Mouse (Mus musculus): ENCODE results near the gene Rundc3a. TPM values are rescaled to one million over a fixed set of nuclear protein-coding genes. Genes with fewer than 3 reads are reported as not detected.
"Not testable (repeated sequence)": the region's sequence is repeated elsewhere in the genome, so short reads cannot be mapped to it uniquely, and the experiment has no call there.

Gene Rundc3a
- total and polyA plus RNA-seq, 3 experiments: 0.23 to 0.66 TPM; not detected in 1

- TF ChIP-seq EP300 (IDR thresholded peaks at IDR 0.05; ENCODE audit: insufficient read depth, low read depth, low read length) (0 out of 2 replicates have a peak, but pooled peaks have one; percentile 64), POLR2A (IDR thresholded peaks at IDR 0.05; ENCODE audit: insufficient read depth, low read depth, low read length) (peak; percentile 79), CTCF (IDR thresholded peaks at IDR 0.05) (no peak; the same call in 1 of the 2 replicates)
- H3K9ac ChIP-seq (ENCODE audit: low read depth, low read length): peak overlapping the region; percentile 92
- no peaks in the 10 kb centered on the region for H3K36me3 ChIP-seq (ENCODE audit: control insufficient read depth, insufficient read depth, low read length)
- WGBS: under 1% methylated on average over 85 of the region's 85 CpGs
- intact Hi-C loops (cut with DNase I): loop anchor here (1.0 kb wide), 2 partner anchors 23 to 91 kb away; partner anchors contain the start of gene Grn
- H3K4me3 ChIP-seq: peak overlapping the region; percentile 71
- H3K79me2 ChIP-seq (replicated peaks; ENCODE audit: control insufficient read depth, insufficient read depth, low read length): no peaks in the 10 kb centered on the region
- peak; percentile 96 to 97 for DNase-seq
- H3K4me1 ChIP-seq (ENCODE audit: control insufficient read depth, insufficient read depth, low read length): peaks cover 5% of the 10 kb centered on the region
- no peaks in the 10 kb centered on the region for H3K27me3 ChIP-seq (ENCODE audit: control insufficient read depth, insufficient read depth, low read length)
- H3K27ac ChIP-seq: peak overlapping the region; percentile 98
Observed at GRCm38 (mm10) chr11:102406900-102407833, 14.0 kb downstream of the Rundc3a start.

- WGBS: 1% methylated on average over 19 of the region's 19 CpGs
- peak within 1 kb of the TSS; percentile 92 for H3K9ac ChIP-seq (ENCODE audit: low read depth, low read length)
- TF ChIP-seq EP300 (IDR thresholded peaks at IDR 0.05; ENCODE audit: insufficient read depth, low read depth, low read length) (no peak), CTCF (IDR thresholded peaks at IDR 0.05) (0 out of 2 replicates have a peak, but pooled peaks have one; percentile 0)
- peak within 1 kb of the TSS; percentile 71 for H3K4me3 ChIP-seq
- H3K36me3 ChIP-seq (ENCODE audit: control insufficient read depth, insufficient read depth, low read length): no peaks in the 10 kb centered on the region
- H3K27ac ChIP-seq: peak within 1 kb of the TSS; percentile 98
- DNase-seq: no peak
- H3K27me3 ChIP-seq (ENCODE audit: control insufficient read depth, insufficient read depth, low read length): no peaks in the 10 kb centered on the region
- intact Hi-C loops (cut with DNase I): loop anchor here (1.0 kb wide), 2 partner anchors 22 to 92 kb away; partner anchors contain the start of gene Grn
- no peaks in the 10 kb centered on the region for H3K79me2 ChIP-seq (replicated peaks; ENCODE audit: control insufficient read depth, insufficient read depth, low read length)
- peaks cover 5% of the 10 kb centered on the region for H3K4me1 ChIP-seq (ENCODE audit: control insufficient read depth, insufficient read depth, low read length)
Observed at GRCm38 (mm10) chr11:102407834-102408215, 14.6 kb downstream of the Rundc3a start, which contains the start of gene Slc25a39. Gene Slc25a39 (minus strand): TSS chr11:102407946.

- Histone ChIP-seq H3K36me3 (ENCODE audit: control insufficient read depth, insufficient read depth, low read length) (no peaks in the 10 kb centered on the region), H3K27me3 (ENCODE audit: control insufficient read depth, insufficient read depth, low read length) (no peaks in the 10 kb centered on the region), H3K4me1 (ENCODE audit: control insufficient read depth, insufficient read depth, low read length) (peaks cover 5% of the 10 kb centered on the region), H3K79me2 (replicated peaks; ENCODE audit: control insufficient read depth, insufficient read depth, low read length) (no peaks in the 10 kb centered on the region), H3K9ac (ENCODE audit: low read depth, low read length) (peak overlapping the region; percentile 54), H3K4me3 (peak overlapping the region; percentile 71), H3K27ac (peak overlapping the region; percentile 98)
- intact Hi-C loops (cut with DNase I): no loop called here
- no peak for TF ChIP-seq CTCF (IDR thresholded peaks at IDR 0.05)
- peak; percentile 88 for TF ChIP-seq EP300 (IDR thresholded peaks at IDR 0.05; ENCODE audit: insufficient read depth, low read depth, low read length)
- TF ChIP-seq POLR2A (IDR thresholded peaks at IDR 0.05; ENCODE audit: insufficient read depth, low read depth, low read length): peak; percentile 85
- whole genome bisulfite sequencing: under 1% methylated on average over 32 of the region's 32 CpGs
- peak; percentile 96 to 98 for DNase-seq
Observed at GRCm38 (mm10) chr11:102408344-102408876, 15.2 kb downstream of the Rundc3a start.

DNA sequence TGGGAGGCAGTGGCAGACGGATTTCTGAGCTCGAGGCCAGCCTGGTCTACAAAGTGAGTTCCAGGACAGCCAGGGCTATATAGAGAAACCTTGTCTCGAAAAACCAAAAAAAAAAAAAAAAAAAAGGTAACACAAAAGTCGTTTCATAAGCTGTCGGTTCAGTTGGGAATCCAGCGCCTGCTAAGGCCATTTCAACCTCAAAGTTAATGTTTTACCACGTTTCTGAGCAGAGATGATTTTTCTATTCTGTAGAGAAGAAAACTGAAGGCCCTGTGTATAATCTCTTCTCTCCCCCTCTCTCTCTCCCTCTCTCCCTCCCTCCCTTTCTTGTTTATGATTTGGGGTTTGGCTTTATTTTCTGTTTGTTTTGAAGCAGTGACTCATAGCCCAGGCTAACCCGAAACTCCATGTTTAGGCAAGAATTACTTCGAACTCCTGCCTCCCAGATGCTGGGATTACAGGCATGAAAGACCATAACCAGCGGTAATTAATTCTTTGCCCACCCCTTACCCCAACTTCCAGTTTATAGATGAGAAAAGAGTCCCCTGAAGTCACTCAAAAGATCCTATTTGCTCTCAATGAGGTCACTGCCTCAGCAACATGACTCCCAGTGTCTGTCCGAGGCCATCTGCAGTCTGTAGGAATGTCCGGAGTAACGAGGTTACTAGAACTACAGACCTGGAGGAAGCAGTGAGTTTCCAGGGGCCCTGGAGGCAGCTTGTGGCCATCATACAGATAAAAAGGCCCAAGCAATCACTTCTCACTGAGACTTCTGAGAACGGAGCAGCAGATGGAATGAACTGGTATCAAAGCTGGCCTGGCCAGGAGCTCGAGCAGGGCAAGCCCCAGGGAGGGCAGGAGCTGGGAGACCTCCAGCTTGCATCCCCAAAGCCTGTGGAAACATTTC is 15.9 kb downstream of the Rundc3a start:
- intact Hi-C loops (cut with DNase I): loop anchor here (1.0 kb wide), 1 partner anchor 112 kb away; no protein-coding TSS in a partner anchor
- H3K79me2 ChIP-seq (replicated peaks; ENCODE audit: control insufficient read depth, insufficient read depth, low read length): no peaks in the 10 kb centered on the region
- no peaks in the 10 kb centered on the region for H3K27me3 ChIP-seq (ENCODE audit: control insufficient read depth, insufficient read depth, low read length)
- peak overlapping the region; percentile 98 for H3K27ac ChIP-seq
- TF ChIP-seq CTCF (IDR thresholded peaks at IDR 0.05): no peak
- no peak for TF ChIP-seq EP300 (IDR thresholded peaks at IDR 0.05; ENCODE audit: insufficient read depth, low read depth, low read length)
- TF ChIP-seq POLR2A (IDR thresholded peaks at IDR 0.05; ENCODE audit: insufficient read depth, low read depth, low read length): no peak
- H3K9ac ChIP-seq (ENCODE audit: low read depth, low read length): peak overlapping the region; percentile 54; the same call in 1 of the 2 replicates
- no peak for DNase-seq
- peak overlapping the region; percentile 44 for H3K4me3 ChIP-seq
- H3K36me3 ChIP-seq (ENCODE audit: control insufficient read depth, insufficient read depth, low read length): no peaks in the 10 kb centered on the region
- peaks cover 5% of the 10 kb centered on the region for H3K4me1 ChIP-seq (ENCODE audit: control insufficient read depth, insufficient read depth, low read length)
- 45% methylated on average over 15 of the region's 15 CpGs for WGBS

GRCm38 (mm10) chr11:102409795-102410330 is 16.7 kb downstream of the Rundc3a start:
- whole genome bisulfite sequencing: 81% methylated on average over 3 of the region's 3 CpGs
- Histone ChIP-seq H3K27ac (no peak overlapping the region), H3K79me2 (replicated peaks; ENCODE audit: control insufficient read depth, insufficient read depth, low read length) (no peaks in the 10 kb centered on the region), H3K9ac (ENCODE audit: low read depth, low read length) (no peak overlapping the region), H3K27me3 (ENCODE audit: control insufficient read depth, insufficient read depth, low read length) (no peaks in the 10 kb centered on the region), H3K4me1 (ENCODE audit: control insufficient read depth, insufficient read depth, low read length) (peaks cover 5% of the 10 kb centered on the region), H3K36me3 (ENCODE audit: control insufficient read depth, insufficient read depth, low read length) (no peaks in the 10 kb centered on the region), H3K4me3 (no peak overlapping the region)
- TF ChIP-seq EP300 (IDR thresholded peaks at IDR 0.05; ENCODE audit: insufficient read depth, low read depth, low read length) (no peak), POLR2A (IDR thresholded peaks at IDR 0.05; ENCODE audit: insufficient read depth, low read depth, low read length) (no peak), CTCF (IDR thresholded peaks at IDR 0.05) (no peak)
- intact Hi-C loops (cut with DNase I): loop anchor here (1.0 to 2.0 kb wide), 2 partner anchors 113 to 161 kb away; partner anchors contain the start of gene BC030867
- no peak for DNase-seq

- H3K27ac ChIP-seq; DNase-seq; H3K4me1 ChIP-seq (ENCODE audit: control insufficient read depth, insufficient read depth, low read length); H3K9ac ChIP-seq (ENCODE audit: low read depth, low read length); H3K36me3 ChIP-seq (ENCODE audit: control insufficient read depth, insufficient read depth, low read length); H3K4me3 ChIP-seq; H3K27me3 ChIP-seq (ENCODE audit: control insufficient read depth, insufficient read depth, low read length); H3K79me2 ChIP-seq (replicated peaks; ENCODE audit: control insufficient read depth, insufficient read depth, low read length): not testable (repeated sequence)
- intact Hi-C loops (cut with DNase I): loop anchor here (2.0 kb wide), 1 partner anchor 162 kb away; the partner anchor contains the start of gene BC030867
- WGBS: 97% methylated on average over 3 of the region's 3 CpGs
Observed at GRCm38 (mm10) chr11:102410345-102410744, 17.1 kb downstream of the Rundc3a start.
